Comparison of ENCODE assay signal across 28 mouse cellular contexts in the genomic region with DNA sequence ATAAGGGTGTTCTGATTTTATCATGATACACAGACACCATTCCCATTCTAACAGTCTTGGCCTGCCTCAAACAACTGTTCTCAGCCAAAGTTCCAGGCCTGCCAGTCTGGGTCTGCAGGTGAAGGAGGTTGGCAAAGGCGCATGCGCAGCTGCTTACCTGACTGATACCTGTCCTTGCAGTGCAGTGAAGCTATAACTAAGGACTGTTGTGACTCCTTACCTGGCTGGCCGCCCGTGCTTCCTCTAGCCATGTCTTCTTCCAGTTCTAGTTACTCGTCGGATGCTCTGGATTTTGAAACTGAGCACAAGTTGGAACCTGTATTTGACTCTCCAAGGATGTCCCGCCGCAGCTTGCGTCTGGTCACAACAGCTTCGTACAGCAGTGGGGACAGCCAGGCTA.
"Had no signal": no experiment of that assay in that cellular context is flagged by ENCODE, and none has a peak within 500 bp of the region (broad histone marks: within the 10 kb centered on the region; RNA-seq: fewer than 3 reads in every experiment).

No protein-coding gene starts in this region.

- H3K4me3 ChIP-seq: limb, embryonic 10.5 days; limb, embryonic 12.5 days; limb, embryonic 13.5 days; limb, embryonic 15.5 days; liver, embryonic 12.5 days; liver, embryonic 13.5 days; liver, embryonic 15.5 days; lung, embryonic 15.5 days; midbrain, embryonic 10.5 days; midbrain, embryonic 12.5 days; midbrain, embryonic 13.5 days; midbrain, embryonic 15.5 days; myocyte; neural tube, embryonic 12.5 days had no signal

- H3K27ac ChIP-seq: limb, embryonic 10.5 days; limb, embryonic 12.5 days; limb, embryonic 13.5 days; limb, embryonic 15.5 days; liver, embryonic 12.5 days; liver, embryonic 13.5 days; liver, embryonic 14.5 days; liver, embryonic 15.5 days; lung, embryonic 15.5 days; macrophage; midbrain, embryonic 10.5 days; midbrain, embryonic 12.5 days; midbrain, embryonic 13.5 days; midbrain, embryonic 15.5 days; neural tube, embryonic 12.5 days had no signal

- DNase-seq: left cerebral cortex, postnatal 4 days; liver; liver, embryonic 13.5 days; liver, postnatal 0 days; lung, adult 18-20 months; lung, adult 2 months; lung, embryonic 14.5 days; lung, postnatal 10 days; lung, postnatal 14 days; lung, postnatal 36 days; lung, postnatal 4 days; midbrain, embryonic 14.5 days had no signal

- H3K27me3 ChIP-seq: limb, embryonic 12.5 days; limb, embryonic 13.5 days; limb, embryonic 15.5 days; liver, embryonic 12.5 days; liver, embryonic 13.5 days; liver, embryonic 15.5 days; lung, embryonic 15.5 days; megakaryocyte, embryonic 14.5 days; midbrain, embryonic 12.5 days; midbrain, embryonic 13.5 days; midbrain, embryonic 15.5 days; neural tube, embryonic 12.5 days had no signal

- H3K4me1 ChIP-seq: limb, embryonic 10.5 days; limb, embryonic 12.5 days; limb, embryonic 13.5 days; limb, embryonic 15.5 days; lung, embryonic 15.5 days; midbrain, embryonic 10.5 days; midbrain, embryonic 12.5 days; midbrain, embryonic 13.5 days; midbrain, embryonic 15.5 days; neural tube, embryonic 12.5 days had no signal
